ENCODE assay signal across 6 mouse cellular contexts in genomic region chr14:117106900-117107299, GRCm38 (mm10).
"Had no signal": no experiment of that assay in that cellular context is flagged by ENCODE, and none has a peak within 500 bp of the region (broad histone marks: within the 10 kb centered on the region; RNA-seq: fewer than 3 reads in every experiment).

No protein-coding gene starts in this region.

- DNase-seq: kidney, adult 2 months; kidney, postnatal 25 days; lung, adult 18-20 months; retina, postnatal 1 day; thymus, adult 18-20 months; thymus, postnatal 14 days had no signal
